Mouse (Mus musculus) Patski (cell line): Measurements from ENCODE around the gene Tmem143. TPM values are rescaled to one million over a fixed set of nuclear protein-coding genes. Genes with fewer than 3 reads are reported as not detected.
"Not testable (repeated sequence)": the region's sequence is repeated elsewhere in the genome, so short reads cannot be mapped to it uniquely, and the experiment has no call there.

Experiments
- ATAC-seq: fragments of 100-300 bp; one replicate; pipeline ENCODE4 v1.8.0; 2021
- CTCF ChIA-PET: fragments of 350-600 bp; sonication (Branson Sonifier 250); formaldehyde crosslinking; loops from one replicate; lab custom pipeline; 2022; ENCODE audit warnings: inconsistent platforms; lab: Charles Lee
- POLR2A ChIA-PET: fragments of 350-600 bp; sonication (Branson Sonifier 250); formaldehyde crosslinking; loops from one replicate; lab custom pipeline; 2022; ENCODE audit warnings: antibody characterized with exemption, inconsistent platforms; lab: Charles Lee
- DNase-seq: peaks from one replicate; pipeline ENCODE4 v3.0.0-alpha.2; 2011; ENCODE audit warnings: low read depth, low spot score
- H3K27me3 ChIP-seq: fragments of 371-371 bp; one replicate; pipeline ENCODE4 v1.5.1; 2021
- CTCF ChIP-seq: fragments of 100-300 bp; IDR thresholded peaks from one replicate; pipeline ENCODE4 v1.5.1; 2021
- in situ Hi-C: fragments of 300-500 bp; cut with MboI; formaldehyde crosslinking; loops from 3 replicates; pipeline ENCODE4 v1.11.1; 2018; ENCODE audit warnings: low pct_unique_long_range_greater_than_20kb, mixed read lengths
- polyA plus RNA-seq: library from polyadenylated mRNA; unstranded; gene quantifications from one replicate; pipeline ENCODE4 v1.2.3, GENCODE M21; 2021

Tmem143 gene
- polyA plus RNA-seq, 1 experiment from 2014 or later = 34.7 TPM

DNA sequence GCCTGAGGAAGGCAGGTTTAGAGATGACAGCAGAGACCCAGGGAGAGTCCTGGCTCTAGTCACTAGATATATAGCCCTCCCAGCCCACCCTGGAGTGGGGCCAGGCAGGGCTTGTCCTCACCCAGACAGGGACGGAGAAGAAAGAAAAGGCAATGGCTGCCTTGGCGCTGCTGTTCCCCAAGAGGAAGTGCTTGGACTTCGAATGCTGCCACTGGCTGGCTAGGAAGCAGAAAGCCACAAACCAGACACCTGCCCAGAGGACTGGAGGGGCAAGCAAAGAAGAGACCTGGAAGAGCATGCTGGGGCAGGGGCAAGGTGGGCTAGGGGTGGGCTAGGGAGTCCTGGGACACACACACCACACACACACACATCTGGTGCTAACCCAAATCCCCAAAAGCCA is 9.5 kb upstream of the Tmem143 start:
- no peak for ATAC-seq
- in situ Hi-C loops = no loop called here
- POLR2A ChIA-PET = interaction anchor here (0.7 kb wide), 1 partner anchor 9 kb away, joined by 3 read pairs; the partner anchor contains the start of genes Syngr4 and Tmem143
- DNase-seq = no peak
- no peaks in the 10 kb centered on the region for H3K27me3 ChIP-seq
- CTCF ChIA-PET = interaction anchor here (1.4 to 1.9 kb wide), 2 partner anchors 10 to 15 kb away, joined by 3 to 8 read pairs; partner anchors contain the start of gene Kdelr1
- no peak for TF ChIP-seq CTCF

DNA sequence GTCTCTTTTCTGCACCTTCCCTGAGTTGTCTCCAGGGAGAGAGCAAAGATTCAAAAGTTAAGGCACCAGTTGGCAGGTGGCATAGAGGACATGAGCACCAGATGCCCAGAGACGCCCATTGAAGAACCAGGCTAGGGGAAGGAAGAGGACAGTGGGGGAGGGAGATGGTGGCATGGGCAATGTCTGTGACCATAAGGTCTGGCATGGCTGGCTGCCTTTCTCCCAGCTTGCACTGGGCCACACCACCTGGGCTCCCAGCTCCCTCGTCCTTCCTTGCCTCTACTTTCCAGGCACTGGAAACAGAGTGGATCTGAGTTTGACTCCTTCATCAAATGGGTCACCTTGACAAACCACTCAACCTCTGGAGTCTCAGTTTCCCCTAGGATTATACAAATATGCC is 4.1 kb upstream of the Tmem143 start:
- POLR2A ChIA-PET = no interaction called here

DNA sequence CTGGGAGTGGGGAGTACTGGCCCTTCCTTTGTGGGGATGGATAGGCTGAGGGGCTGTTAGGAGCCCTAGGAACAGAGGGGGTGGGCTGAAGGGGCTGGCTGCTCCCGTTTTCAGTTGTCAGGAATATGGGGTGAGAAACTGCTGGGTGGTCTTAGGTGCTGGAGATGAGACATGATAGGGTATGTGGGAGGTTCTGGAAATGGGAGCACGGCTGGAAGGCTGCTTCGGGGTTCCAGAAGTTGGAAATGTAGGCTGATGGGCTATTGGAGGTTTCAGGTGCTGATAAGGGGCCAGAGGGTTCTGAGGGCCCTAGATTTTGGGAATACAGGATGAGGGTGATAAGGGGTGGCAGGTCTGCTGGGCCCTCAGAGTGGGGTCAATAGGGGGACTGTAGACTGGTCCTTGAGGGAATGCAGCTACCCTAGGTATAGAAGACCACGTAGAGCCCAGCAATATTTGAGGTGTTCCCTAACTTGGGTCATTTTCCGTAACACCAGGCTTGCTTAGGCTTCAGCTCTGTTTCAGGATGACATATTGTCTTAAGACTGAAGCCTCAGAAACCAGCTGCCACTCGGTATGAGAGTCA is 717 bp upstream of the Tmem143 start:
- H3K27me3 ChIP-seq = no peaks in the 10 kb centered on the region
- DNase-seq = no peak
- no peak for TF ChIP-seq CTCF
- CTCF ChIA-PET = no interaction called here
- in situ Hi-C loops = no loop called here
- POLR2A ChIA-PET = interaction anchor here (0.6 to 1.0 kb wide), 4 partner anchors 9 to 1074 kb away, joined by 3 to 4 read pairs (median 4); no protein-coding TSS in a partner anchor
- no peak for ATAC-seq

More for the DNA sequence above, 4.1 kb upstream of the Tmem143 start:
- H3K27me3 ChIP-seq = no peaks in the 10 kb centered on the region
- CTCF ChIA-PET = no interaction called here
- no peak for TF ChIP-seq CTCF
- in situ Hi-C loops = no loop called here
- ATAC-seq = no peak
- DNase-seq = no peak

DNA sequence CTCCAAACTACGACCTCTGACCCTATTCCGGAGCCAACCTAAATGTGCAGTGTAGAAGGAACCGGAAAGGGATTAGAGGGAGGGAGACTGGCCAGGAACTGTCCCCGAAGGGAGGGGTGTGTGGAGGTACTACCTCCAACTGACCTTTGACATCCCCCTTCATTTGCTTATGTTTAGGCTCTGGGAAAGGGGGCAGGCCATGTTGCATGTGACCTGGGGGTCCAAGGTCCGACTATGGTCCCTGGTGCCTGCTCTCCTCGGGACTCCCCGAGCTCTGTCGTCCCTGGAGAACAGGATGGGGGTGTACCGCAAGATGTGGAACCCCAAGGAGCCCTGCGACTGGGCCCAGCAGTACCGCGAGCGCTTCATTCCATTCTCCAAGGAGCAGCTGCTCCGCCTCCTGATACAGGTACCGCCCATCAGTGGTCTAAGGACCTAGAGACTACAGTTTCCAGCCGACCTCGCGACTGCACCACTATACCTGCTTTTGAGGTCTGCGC is 567 bp downstream of the Tmem143 start:
- ChIA-PET POLR2A (interaction anchor here (0.8 to 1.0 kb wide), 3 partner anchors 10 to 179 kb away, joined by 3 read pairs; partner anchors contain the start of gene Sphk2), CTCF (interaction anchor here (0.7 to 2.2 kb wide), 4 partner anchors 22 to 48 kb away, joined by 4 to 8 read pairs (median 6); partner anchors contain the start of gene Kdelr1)
- no peaks in the 10 kb centered on the region for H3K27me3 ChIP-seq
- DNase-seq (no peak), ATAC-seq (peak; percentile 79)
- no peak for TF ChIP-seq CTCF
- in situ Hi-C loops = no loop called here

DNA sequence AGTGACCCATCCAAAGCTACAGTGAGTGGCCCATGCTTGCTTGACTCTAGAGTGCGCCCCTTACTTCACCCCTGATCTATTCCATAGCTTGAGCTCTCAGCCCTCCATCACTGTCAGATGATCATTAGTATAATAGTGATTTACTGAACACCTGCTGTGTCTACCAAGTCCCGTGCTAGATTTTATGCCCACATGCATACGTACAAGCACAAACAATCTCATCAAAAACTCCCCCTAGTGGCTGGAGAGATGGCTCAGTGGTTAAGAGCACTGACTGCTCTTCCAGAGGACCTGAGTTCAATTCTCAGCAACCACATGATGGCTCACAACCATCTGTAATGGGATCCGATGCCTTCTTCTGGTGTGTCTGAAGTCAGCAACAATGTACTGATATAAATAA is 1.4 kb downstream of the Tmem143 start:
- ChIA-PET CTCF (interaction anchor here (0.7 to 2.2 kb wide), 4 partner anchors 23 to 49 kb away, joined by 4 to 8 read pairs (median 6); partner anchors contain the start of gene Kdelr1), POLR2A (interaction anchor here (0.6 to 0.8 kb wide), 2 partner anchors 21 to 76 kb away, joined by 3 read pairs; no protein-coding TSS in a partner anchor)
- ATAC-seq, DNase-seq, H3K27me3 ChIP-seq, in situ Hi-C loops: not testable (repeated sequence)

DNA sequence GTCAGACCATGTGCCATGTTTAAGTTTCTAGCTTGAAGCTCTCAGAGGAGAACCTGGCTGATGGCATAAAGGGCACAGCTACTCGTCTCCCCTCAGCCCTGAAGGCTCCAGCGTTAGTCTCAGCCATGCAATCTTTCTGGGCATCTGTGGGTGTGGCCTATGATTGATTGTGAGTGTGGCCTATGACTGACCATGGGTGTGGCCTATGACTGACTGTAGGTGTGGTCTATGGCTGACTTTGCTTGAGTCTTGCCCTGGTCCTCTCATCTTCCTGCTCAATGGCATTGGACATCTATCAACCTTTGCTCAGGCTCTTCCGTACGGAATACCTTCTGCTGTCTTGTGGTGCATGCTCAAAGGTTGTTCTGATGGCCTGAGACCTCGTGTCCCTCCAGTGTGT is 4.8 kb downstream of the Tmem143 start:
- ATAC-seq (no peak), DNase-seq (no peak)
- POLR2A ChIA-PET = no interaction called here
- in situ Hi-C loops = no loop called here
- CTCF ChIA-PET = no interaction called here
- no peaks in the 10 kb centered on the region for H3K27me3 ChIP-seq
- TF ChIP-seq CTCF = no peak

DNA sequence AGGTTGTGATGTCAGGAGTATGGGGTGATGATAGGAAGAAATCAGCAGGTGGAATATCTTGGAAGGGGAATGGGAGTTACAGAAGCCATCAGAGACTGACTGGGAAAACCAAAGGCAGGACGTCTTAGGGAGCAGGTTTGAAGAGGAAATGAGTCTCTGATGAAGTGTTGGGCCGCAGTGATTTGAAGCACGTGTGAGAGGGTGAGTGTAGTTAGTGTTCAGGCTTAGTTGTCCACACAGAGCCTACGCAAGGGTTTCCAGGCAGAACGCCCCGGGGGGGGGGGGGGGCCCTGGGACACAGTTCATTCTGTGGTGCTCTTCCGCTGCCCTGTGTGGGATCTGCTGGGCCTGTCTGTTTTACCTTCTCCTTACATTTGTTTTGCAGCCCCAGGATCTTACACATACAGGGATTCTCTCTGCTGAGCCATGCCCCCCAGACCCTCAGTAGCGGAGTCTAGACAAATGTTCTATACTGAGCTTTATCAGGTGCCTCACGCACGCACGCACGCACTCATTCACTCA is 5.8 kb downstream of the Tmem143 start:
- CTCF ChIA-PET = no interaction called here
- in situ Hi-C loops = no loop called here
- TF ChIP-seq CTCF = no peak
- H3K27me3 ChIP-seq = no peaks in the 10 kb centered on the region
- DNase-seq = no peak
- POLR2A ChIA-PET = no interaction called here
- ATAC-seq = no peak

DNA sequence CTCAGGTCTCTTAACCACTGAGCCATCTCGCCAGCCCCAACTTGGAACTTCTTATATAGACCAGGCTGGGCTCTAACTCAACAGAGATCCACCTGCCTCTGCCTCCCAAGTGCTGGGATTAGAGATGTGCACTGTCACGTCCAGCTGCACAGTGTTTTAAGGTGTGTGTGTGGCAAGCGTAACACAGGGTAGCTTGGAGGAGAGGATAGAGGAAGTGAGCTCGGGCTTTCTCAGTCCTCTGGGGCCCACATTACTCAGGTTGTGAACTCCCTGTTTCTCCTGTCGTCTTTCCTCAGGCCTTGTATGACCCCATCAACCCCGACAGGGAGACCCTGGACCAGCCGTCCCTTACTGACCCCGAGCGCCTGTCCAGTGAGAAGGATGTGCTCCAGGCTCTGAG is 9.9 kb downstream of the Tmem143 start:
- in situ Hi-C loops = no loop called here
- TF ChIP-seq CTCF = no peak

DNA sequence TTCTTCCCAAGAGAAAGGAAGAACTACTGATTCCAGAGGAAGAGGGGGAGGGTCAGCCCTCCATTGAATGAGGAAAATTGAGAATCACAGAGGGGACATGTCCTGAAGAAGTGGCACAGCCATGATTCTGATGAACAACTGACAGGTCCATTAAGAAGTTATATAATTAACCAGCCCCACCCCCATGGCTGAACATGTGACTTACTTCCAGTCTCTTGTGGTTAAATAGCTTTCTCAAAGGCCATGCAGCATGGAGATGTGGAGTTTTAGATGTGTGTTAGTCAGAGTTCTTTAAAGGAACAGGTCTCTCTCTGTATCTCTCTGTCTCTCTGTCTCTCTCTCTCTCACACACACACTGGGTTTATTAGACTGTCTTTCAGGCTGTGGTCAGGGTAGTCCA is 11.6 kb downstream of the Tmem143 start:
- no peak for ATAC-seq
- CTCF ChIA-PET = no interaction called here
- in situ Hi-C loops = no loop called here
- no peak for DNase-seq
- no peaks in the 10 kb centered on the region for H3K27me3 ChIP-seq
- TF ChIP-seq CTCF = no peak
- POLR2A ChIA-PET = no interaction called here

More for the DNA sequence above, 9.9 kb downstream of the Tmem143 start:
- no peak for ATAC-seq
- ChIA-PET CTCF (no interaction called here), POLR2A (no interaction called here)
- H3K27me3 ChIP-seq = no peaks in the 10 kb centered on the region
- no peak for DNase-seq

DNA sequence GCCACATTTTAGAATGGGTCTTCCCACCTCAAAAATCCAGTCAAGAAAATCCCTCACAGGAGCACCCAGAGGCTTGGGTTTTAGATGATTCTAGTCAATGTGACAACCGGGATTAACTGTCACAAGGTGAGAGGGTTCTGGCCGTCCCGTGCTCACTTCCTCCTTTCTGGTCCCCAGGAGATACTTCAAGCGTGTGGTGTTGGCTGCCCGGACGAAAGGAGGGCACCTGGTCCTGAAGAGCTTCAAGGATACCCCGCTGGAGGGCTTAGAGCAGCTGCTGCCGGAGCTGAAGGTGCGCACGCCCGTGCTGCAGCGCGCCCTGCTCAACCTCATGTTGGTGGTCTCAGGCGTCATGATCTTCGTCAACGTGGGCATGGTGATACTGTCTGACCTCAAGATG is 12.4 kb downstream of the Tmem143 start:
- TF ChIP-seq CTCF = no peak
- ATAC-seq (no peak), DNase-seq (no peak)
- no peaks in the 10 kb centered on the region for H3K27me3 ChIP-seq
- CTCF ChIA-PET = no interaction called here
- POLR2A ChIA-PET = no interaction called here
- in situ Hi-C loops = no loop called here

DNA sequence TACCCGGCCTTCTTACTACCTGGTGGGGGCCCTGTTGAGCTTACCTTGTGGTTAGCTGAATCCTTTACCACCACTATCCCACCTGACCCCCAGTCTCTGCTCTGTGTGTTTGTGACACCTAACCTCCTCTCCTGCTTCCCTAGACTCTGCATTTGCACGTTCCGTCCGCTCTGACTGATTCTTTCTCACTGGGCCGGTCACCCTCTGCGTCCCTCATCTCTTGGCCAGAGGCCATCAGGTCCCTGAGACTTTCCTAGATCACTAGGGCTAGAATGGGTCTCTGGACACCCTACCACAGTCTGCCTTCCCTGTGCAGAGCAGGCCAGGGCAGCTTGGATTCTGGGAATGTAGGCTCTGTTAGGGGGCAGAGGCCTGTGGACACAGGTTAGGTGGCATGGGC is 17.3 kb downstream of the Tmem143 start:
- TF ChIP-seq CTCF = no peak
- in situ Hi-C loops = no loop called here
- POLR2A ChIA-PET = no interaction called here
- ATAC-seq (no peak), DNase-seq (no peak)
- CTCF ChIA-PET = interaction anchor here (1.2 to 1.3 kb wide), 2 partner anchors 9 to 41 kb away, joined by 3 read pairs; partner anchors contain the start of gene Kdelr1
- no peaks in the 10 kb centered on the region for H3K27me3 ChIP-seq
